Mouse (Mus musculus): ENCODE data around the gene Ajuba. TPM values are rescaled to one million over a fixed set of nuclear protein-coding genes. Genes with fewer than 3 reads are reported as not detected.

The Ajuba gene
- total and polyA plus RNA-seq, 3 experiments: 0.08 TPM; not detected in 1

DNA sequence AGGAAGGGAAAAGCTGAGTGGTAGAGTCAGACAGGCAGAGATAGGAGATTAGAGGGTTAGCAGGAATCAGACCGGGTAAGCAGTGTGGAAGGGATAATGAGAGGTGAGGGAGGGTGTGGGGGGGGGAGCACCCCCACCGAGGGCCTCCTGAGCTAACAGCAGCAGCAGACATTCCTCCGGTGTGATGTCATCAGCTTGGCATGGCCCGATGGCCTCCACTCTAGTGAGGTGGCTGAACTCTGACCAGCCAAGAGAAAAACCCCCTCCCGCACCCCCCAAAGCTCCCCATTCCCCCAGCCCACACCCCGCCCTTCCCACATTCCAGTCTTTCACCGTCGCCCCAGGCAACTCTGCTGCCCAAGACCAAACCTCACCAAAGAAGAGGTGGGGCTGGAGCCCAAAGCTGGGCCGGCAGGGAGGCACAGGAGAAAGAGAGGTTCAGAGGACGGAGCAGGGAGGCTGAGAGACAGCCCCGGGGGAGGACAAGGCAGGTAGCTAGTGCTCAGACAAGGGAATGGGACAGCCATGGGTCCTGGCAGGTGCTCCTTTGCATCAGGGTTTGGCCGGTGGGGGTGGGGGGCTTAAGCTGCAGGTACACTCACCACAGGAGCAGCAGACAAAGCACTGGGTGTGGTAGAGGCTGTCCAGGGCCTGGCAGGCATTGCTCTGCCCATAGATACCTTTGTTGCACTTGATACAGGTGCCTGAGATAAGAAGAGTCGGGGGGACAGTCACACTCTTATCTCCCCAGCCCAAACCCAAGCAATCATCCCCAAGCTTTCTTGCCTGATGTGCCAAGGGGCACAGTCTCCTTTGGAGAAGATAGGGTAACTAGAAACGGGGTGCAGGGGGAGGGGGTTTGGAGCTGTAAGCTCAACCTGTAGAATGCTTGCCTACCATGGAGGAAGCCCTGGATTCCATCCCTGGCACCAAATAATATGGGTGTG, 4.3 kb downstream of the Ajuba start:
- H3K27ac ChIP-seq (ENCODE audit: control insufficient read depth, low read depth, low read length): no peak overlapping the region
- H3K79me2 ChIP-seq (ENCODE audit: control insufficient read depth, insufficient read depth, low read length, poor library complexity): no peaks in the 10 kb centered on the region
- H3K27me3 ChIP-seq (ENCODE audit: control insufficient read depth in 1 of 2, insufficient read depth in 2 of 2, low read length in 2 of 2): no peaks in the 10 kb centered on the region
- DNase-seq (ENCODE audit: low read depth, low spot score): peak; percentile 47
- H3K9me3 ChIP-seq (replicated peaks; ENCODE audit: insufficient read depth, low read length): no peaks in the 10 kb centered on the region
- TF ChIP-seq BHLHE40 (IDR thresholded peaks at IDR 0.05; ENCODE audit: borderline replicate concordance, low read depth, low read length) (no peak), GATA1 (IDR thresholded peaks at IDR 0.05; ENCODE audit: low read depth, low read length) (peak; percentile 65; the same call in 1 of the 2 replicates), SMC3 (IDR thresholded peaks at IDR 0.05; ENCODE audit: low read depth, low read length) (0 out of 2 replicates have a peak, but pooled peaks have one; percentile 1), ETS1 (IDR thresholded peaks at IDR 0.05; ENCODE audit: low read depth, low read length) (0 out of 2 replicates have a peak, but pooled peaks have one; percentile 16), EP300 (IDR thresholded peaks at IDR 0.05; ENCODE audit: low read depth in 1 of 2, low read length in 2 of 2) (peak; percentile 52 to 65), ZNF384 (IDR thresholded peaks at IDR 0.05; ENCODE audit: low read depth, low read length) (no peak), ZMIZ1 (IDR thresholded peaks at IDR 0.05; ENCODE audit: low read depth, low read length) (no peak), CHD2 (IDR thresholded peaks at IDR 0.05; ENCODE audit: low read length) (no peak), TCF12 (IDR thresholded peaks at IDR 0.05; ENCODE audit: low read depth, low read length) (peak; percentile 70; the same call in 1 of the 2 replicates), TAL1 (IDR thresholded peaks at IDR 0.05; ENCODE audit: low read length) (peak; percentile 30; the same call in 1 of the 2 replicates)
- 0 out of 4 replicates have a peak, but pooled peaks cover 0 to 5% of the 10 kb centered on the region in 2 experiments for H3K36me3 ChIP-seq (ENCODE audit: control insufficient read depth in 1 of 2, insufficient read depth in 2 of 2, low read length in 2 of 2)
- H3K9ac ChIP-seq (ENCODE audit: control insufficient read depth, low read depth, low read length, poor library complexity, severe bottlenecking): no peak overlapping the region
- peaks cover 6 to 16% of the 10 kb centered on the region in 2 experiments for H3K4me1 ChIP-seq (ENCODE audit: control insufficient read depth in 1 of 2, insufficient read depth in 2 of 2, low read length in 2 of 2)
- no peak overlapping the region for H3K4me3 ChIP-seq (ENCODE audit: control insufficient read depth in 1 of 2, insufficient read depth in 1 of 2, low read depth in 2 of 2, low read length in 2 of 2)

- H3K4me3 ChIP-seq (ENCODE audit: control insufficient read depth in 1 of 2, insufficient read depth in 1 of 2, low read depth in 2 of 2, low read length in 2 of 2): no peak overlapping the region
- no peaks in the 10 kb centered on the region for H3K79me2 ChIP-seq (ENCODE audit: control insufficient read depth, insufficient read depth, low read length, poor library complexity)
- TF ChIP-seq ZC3H11A (IDR thresholded peaks at IDR 0.05; ENCODE audit: low read depth, low read length): no peak
- no peak for TF ChIP-seq POLR2AphosphoS5 (IDR thresholded peaks at IDR 0.05; ENCODE audit: borderline replicate concordance, low read depth, low read length)
- no peak for TF ChIP-seq MAX (IDR thresholded peaks at IDR 0.05; ENCODE audit: low read length)
- no peak for TF ChIP-seq SIN3A (IDR thresholded peaks at IDR 0.05; ENCODE audit: low read length)
- TF ChIP-seq USF1 (IDR thresholded peaks at IDR 0.05; ENCODE audit: low read depth, low read length): no peak
- TF ChIP-seq E2F4 (IDR thresholded peaks at IDR 0.05; ENCODE audit: borderline replicate concordance, low read depth, low read length): no peak
- no peaks in the 10 kb centered on the region for H3K9me3 ChIP-seq (replicated peaks; ENCODE audit: insufficient read depth, low read length)
- no peak for DNase-seq (ENCODE audit: low read depth, low spot score)
- H3K27ac ChIP-seq (ENCODE audit: control insufficient read depth, low read depth, low read length): no peak overlapping the region
- peaks cover 6 to 16% of the 10 kb centered on the region in 2 experiments for H3K4me1 ChIP-seq (ENCODE audit: control insufficient read depth in 1 of 2, insufficient read depth in 2 of 2, low read length in 2 of 2)
- H3K36me3 ChIP-seq (ENCODE audit: control insufficient read depth in 1 of 2, insufficient read depth in 2 of 2, low read length in 2 of 2): 0 out of 4 replicates have a peak, but pooled peaks cover 0 to 5% of the 10 kb centered on the region in 2 experiments
- no peak overlapping the region for H3K9ac ChIP-seq (ENCODE audit: control insufficient read depth, low read depth, low read length, poor library complexity, severe bottlenecking)
- no peaks in the 10 kb centered on the region for H3K27me3 ChIP-seq (ENCODE audit: control insufficient read depth in 1 of 2, insufficient read depth in 2 of 2, low read length in 2 of 2)
Observed at GRCm38 (mm10) chr14:54572122-54572521, 5.2 kb downstream of the Ajuba start.
